Mouse (Mus musculus) cortical plate, adult 2 months (tissue): ENCODE measurements around the gene Tmem56. TPM values are rescaled to one million over a fixed set of nuclear protein-coding genes. Genes with fewer than 3 reads are reported as not detected.

Source experiments
- H3K27ac ChIP-seq: fragments of 200-500 bp; 2 replicates; pipeline ENCODE4 v1.5.1; 2012; ENCODE audit warnings: low read length, control low read depth, inconsistent platforms; ENCODE audit not compliant: insufficient read depth
- H3K4me1 ChIP-seq: fragments of 200-500 bp; 2 replicates; pipeline ENCODE4 v1.6.1; 2011; ENCODE audit warnings: low read length; ENCODE audit not compliant: control insufficient read depth, insufficient read depth
- H3K4me3 ChIP-seq: fragments of 200-500 bp; 2 replicates; pipeline ENCODE4 v1.5.1; 2011; ENCODE audit warnings: mild to moderate bottlenecking, low read length, control low read depth; ENCODE audit not compliant: insufficient read depth
- CTCF ChIP-seq: fragments of 200-500 bp; IDR thresholded peaks from 2 replicates; pipeline ENCODE4 v1.5.1; 2011; ENCODE audit warnings: mild to moderate bottlenecking, control low read depth, low read length; ENCODE audit not compliant: insufficient read depth; ENCODE audit errors: extremely low read depth
- POLR2A ChIP-seq: fragments of 200-500 bp; IDR thresholded peaks from 2 replicates; pipeline ENCODE4 v1.6.1; 2011; ENCODE audit warnings: mild to moderate bottlenecking, low read length, control low read depth; ENCODE audit not compliant: insufficient read depth; ENCODE audit errors: extremely low read depth
- polyA plus RNA-seq: library from polyadenylated mRNA; depleted of rRNA; stranded (reverse); fragments of >200 nt; gene quantifications from 2 replicates; pipeline ENCODE4 v1.2.3, GENCODE M21; 2012

Tmem56 gene
- polyA plus RNA-seq, 1 experiment: 25.2 TPM

- no peak overlapping the region for H3K4me3 ChIP-seq
- TF ChIP-seq CTCF (no peak), POLR2A (no peak)
- H3K4me1 ChIP-seq: 0 out of 2 replicates have a peak, but pooled peaks cover 2% of the 10 kb centered on the region
- no peak overlapping the region for H3K27ac ChIP-seq
Measured at GRCm38 (mm10) chr3:121250576-121251433, 32.1 kb downstream of the Tmem56 start.

DNA sequence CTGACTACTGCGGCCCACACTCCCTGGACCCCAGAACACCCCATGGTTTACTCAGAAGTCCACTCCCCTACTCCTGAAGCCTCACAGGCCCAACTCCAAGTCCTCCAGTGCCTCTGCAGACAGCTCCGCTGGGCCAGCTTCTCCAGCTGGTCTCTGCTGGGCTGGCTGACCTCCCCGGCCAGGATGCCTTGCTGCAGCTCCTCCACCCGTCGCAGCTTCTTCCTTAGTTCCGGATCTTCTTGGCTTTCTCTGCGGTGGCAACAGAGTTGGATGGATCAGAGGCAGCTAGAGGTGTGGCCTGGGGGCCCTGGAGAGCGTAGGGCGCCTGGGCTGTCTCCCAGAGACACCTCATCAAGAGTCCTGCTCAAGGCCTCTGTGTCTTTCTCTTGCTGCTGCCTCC, 32.9 kb downstream of the Tmem56 start:
- no peak for TF ChIP-seq CTCF
- no peak for TF ChIP-seq POLR2A
- H3K27ac ChIP-seq: no peak overlapping the region
- H3K4me3 ChIP-seq: no peak overlapping the region
- H3K4me1 ChIP-seq: 0 out of 2 replicates have a peak, but pooled peaks cover 2% of the 10 kb centered on the region

DNA sequence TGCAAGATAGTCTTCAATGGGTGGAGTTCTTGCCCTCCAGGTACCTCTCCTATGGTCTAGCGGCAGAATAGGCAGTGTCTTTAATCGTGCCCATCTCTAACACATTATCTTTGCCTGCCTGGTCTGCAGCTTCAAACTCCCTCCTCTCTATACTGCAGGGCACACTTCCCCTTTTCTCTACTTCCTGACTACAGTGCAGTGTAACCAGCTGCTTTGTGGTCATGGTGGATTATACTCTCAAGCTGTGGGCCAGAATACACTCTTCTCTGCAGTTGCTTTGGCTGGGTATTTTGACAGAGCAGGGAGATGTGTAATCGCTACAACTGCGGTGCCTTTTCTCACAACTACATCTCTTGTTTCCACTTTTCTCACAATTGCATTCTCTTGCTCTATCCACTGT, 40.0 kb downstream of the Tmem56 start:
- no peak overlapping the region for H3K27ac ChIP-seq
- TF ChIP-seq CTCF: no peak
- TF ChIP-seq POLR2A: no peak
- H3K4me1 ChIP-seq: peaks cover 6% of the 10 kb centered on the region
- H3K4me3 ChIP-seq: no peak overlapping the region

GRCm38 (mm10) chr3:121242111-121242936, 40.6 kb downstream of the Tmem56 start:
- no peak for TF ChIP-seq POLR2A
- no peak for TF ChIP-seq CTCF
- H3K4me1 ChIP-seq: peaks cover 6% of the 10 kb centered on the region
- no peak overlapping the region for H3K27ac ChIP-seq
- no peak overlapping the region for H3K4me3 ChIP-seq

GRCm38 (mm10) chr3:121240362-121241040, 42.4 kb downstream of the Tmem56 start:
- peaks cover 6% of the 10 kb centered on the region for H3K4me1 ChIP-seq
- peak overlapping the region; percentile 67 for H3K27ac ChIP-seq
- TF ChIP-seq POLR2A: no peak
- TF ChIP-seq CTCF: no peak
- no peak overlapping the region for H3K4me3 ChIP-seq

- Histone ChIP-seq H3K27ac (no peak overlapping the region), H3K4me1 (peaks cover 6% of the 10 kb centered on the region), H3K4me3 (no peak overlapping the region)
- TF ChIP-seq POLR2A: no peak
Measured at GRCm38 (mm10) chr3:121239096-121239495, 43.8 kb downstream of the Tmem56 start.

DNA sequence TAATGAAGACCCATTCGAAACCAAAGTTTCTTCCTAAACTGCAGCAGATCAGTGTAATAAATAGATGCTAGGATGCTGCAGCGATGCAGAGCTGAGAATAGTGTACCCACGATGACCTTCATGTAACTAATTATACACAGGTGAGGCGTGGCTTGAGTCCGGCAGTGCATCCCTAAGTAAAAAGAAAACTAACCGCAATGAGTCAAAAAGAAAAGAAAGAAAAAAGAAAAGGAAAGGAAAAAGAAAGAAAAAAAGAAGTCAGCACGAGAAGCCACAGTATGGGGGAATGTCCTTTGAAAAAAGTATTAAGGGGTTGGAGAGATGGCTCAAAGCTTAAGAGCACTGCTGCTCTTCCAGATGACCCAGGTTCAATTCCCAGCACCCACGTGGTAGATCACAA, 58.1 kb downstream of the Tmem56 start:
- no peak overlapping the region for H3K4me3 ChIP-seq
- H3K27ac ChIP-seq: no peak overlapping the region
- H3K4me1 ChIP-seq: peaks cover 3% of the 10 kb centered on the region; the same call in 1 of the 2 replicates
- no peak for TF ChIP-seq CTCF

DNA sequence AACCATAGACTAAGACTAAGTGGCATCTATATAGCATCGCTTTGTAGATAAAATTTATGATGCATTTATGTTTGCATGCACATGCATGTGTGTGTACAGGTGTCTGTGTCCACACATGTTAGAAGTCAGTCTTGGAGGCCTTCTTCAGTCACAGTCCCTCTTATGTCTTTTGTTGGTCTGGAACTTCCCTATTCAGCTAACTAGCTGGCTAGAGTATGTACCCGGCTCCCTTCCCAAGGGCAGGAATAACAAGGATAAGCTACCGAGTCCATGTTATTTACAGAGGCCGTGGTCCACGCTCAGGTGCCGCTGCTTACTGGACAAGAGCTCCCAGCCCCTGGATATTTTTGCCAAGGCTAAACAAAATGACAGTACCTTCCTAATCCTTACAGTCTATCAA, 58.7 kb downstream of the Tmem56 start:
- Histone ChIP-seq H3K4me3 (no peak overlapping the region), H3K27ac (no peak overlapping the region), H3K4me1 (peaks cover 3% of the 10 kb centered on the region; the same call in 1 of the 2 replicates)
- no peak for TF ChIP-seq CTCF
- TF ChIP-seq POLR2A: no peak

GRCm38 (mm10) chr3:121221987-121222386, 60.9 kb downstream of the Tmem56 start:
- TF ChIP-seq CTCF (no peak), POLR2A (no peak)
- Histone ChIP-seq H3K4me3 (no peak overlapping the region), H3K4me1 (peaks cover 5% of the 10 kb centered on the region; the same call in 1 of the 2 replicates), H3K27ac (no peak overlapping the region)
